ENCODE assay signal across 22 mouse cellular contexts in genomic region chr14:78077508-78077907, GRCm38 (mm10). TPM values are rescaled to one million over a fixed set of nuclear protein-coding genes. Genes with fewer than 3 reads are reported as not detected.
"Had no signal": no experiment of that assay in that cellular context is flagged by ENCODE, and none has a peak within 500 bp of the region (broad histone marks: within the 10 kb centered on the region; RNA-seq: fewer than 3 reads in every experiment).

No protein-coding gene starts in this region.

- DNase-seq: lung, adult 18-20 months; lung, embryonic 14.5 days; lung, postnatal 10 days; lung, postnatal 4 days; right cerebral cortex, postnatal 25 days; right cerebral cortex, postnatal 4 days; spleen, adult 18-20 months; thymus, adult 18-20 months; thymus, postnatal 25 days; thymus, postnatal 4 days had no signal

- H3K27ac ChIP-seq: liver, embryonic 14.5 days; midbrain, embryonic 10.5 days; midbrain, embryonic 12.5 days; midbrain, embryonic 15.5 days; neural tube, embryonic 12.5 days had no signal

- H3K4me2 ChIP-seq: lung, embryonic 14.5 days; midbrain, embryonic 12.5 days; midbrain, embryonic 15.5 days; neural tube, embryonic 12.5 days had no signal

- H3K36me3 ChIP-seq: midbrain, embryonic 10.5 days; midbrain, embryonic 12.5 days; midbrain, embryonic 15.5 days; neural tube, embryonic 12.5 days had no signal

- ATAC-seq: midbrain, embryonic 15.5 days had no signal

- H3K9me3 ChIP-seq: midbrain, embryonic 10.5 days; midbrain, embryonic 12.5 days; midbrain, embryonic 15.5 days; neural tube, embryonic 12.5 days had no signal

- H3K9ac ChIP-seq: liver, embryonic 14.5 days; lung, embryonic 14.5 days; midbrain, embryonic 12.5 days; midbrain, embryonic 15.5 days; neural tube, embryonic 12.5 days had no signal

- H3K27me3 ChIP-seq: midbrain, embryonic 12.5 days; midbrain, embryonic 15.5 days; neural tube, embryonic 12.5 days had no signal

- H3K4me1 ChIP-seq: midbrain, embryonic 10.5 days; midbrain, embryonic 12.5 days; midbrain, embryonic 15.5 days; neural tube, embryonic 12.5 days had no signal

- H3K4me3 ChIP-seq: midbrain, embryonic 10.5 days; midbrain, embryonic 12.5 days; midbrain, embryonic 15.5 days; neural tube, embryonic 12.5 days had no signal

RNA-seq across cellular contexts. Expression of gene Fam216b, which starts 11.3 kb away (rescaled TPM):
- total RNA-seq: megakaryocyte-erythroid progenitor cell, adult 5-6 weeks; monocyte, adult 5-6 weeks; neutrophil, adult 5-6 weeks had no signal
- polyA plus RNA-seq: liver, embryonic 14.5 days; liver, embryonic 16.5 days; lung, embryonic 14.5 days; midbrain, embryonic 10.5 days; midbrain, embryonic 12.5 days; neural tube, embryonic 12.5 days; small intestine, adult 2 months; stomach, embryonic 14.5 days; urinary bladder, adult 2 months had no signal
